8 mouse cellular contexts compared by ENCODE assay signal in the genomic region with DNA sequence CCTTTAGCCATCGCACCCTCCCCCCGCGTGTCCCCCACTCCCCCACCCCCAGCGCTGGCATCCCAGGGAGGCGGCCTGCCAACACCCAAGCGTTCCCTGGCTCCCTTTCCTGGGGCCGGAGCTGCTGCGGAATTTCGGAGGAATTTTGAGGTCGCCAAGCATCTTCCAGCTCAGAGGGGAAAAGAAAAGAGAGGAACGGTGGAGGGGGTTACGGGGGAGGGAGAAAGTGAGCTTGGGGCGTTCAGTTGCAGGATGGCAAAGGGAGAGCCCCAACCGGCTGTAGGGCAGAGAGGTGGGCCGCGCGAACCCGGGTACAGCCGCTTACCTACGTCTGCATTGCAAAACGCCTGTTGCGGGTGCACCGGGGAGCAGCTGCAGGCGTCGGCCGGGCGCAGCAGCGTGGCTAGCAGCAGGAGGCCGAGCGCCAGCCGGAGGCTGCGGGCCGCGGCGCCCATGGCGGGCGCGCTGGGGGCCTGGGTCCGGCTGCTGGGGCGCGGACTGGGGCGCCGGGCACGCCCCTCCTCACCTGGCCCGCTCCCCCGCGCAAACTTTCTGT. TPM values are rescaled to one million over a fixed set of nuclear protein-coding genes. Genes with fewer than 3 reads are reported as not detected.
A peak's percentile ranks its signal among the peaks of the same experiment; 100 is the strongest.
DNase-seq lines count a peak whose midpoint lies in the region; ATAC-seq lines count a peak whose summit lies in the region.

No protein-coding gene starts in this region.

- peak overlapping the region; percentile 84 for H3K4me2 ChIP-seq in heart, embryonic 13.5 days
- peak overlapping the region; percentile 85 for H3K4me2 ChIP-seq in limb, embryonic 12.5 days
- H3K4me2 ChIP-seq in midbrain, embryonic 13.5 days (replicated peaks): peak overlapping the region; percentile 93

- H3K9me3 ChIP-seq in heart, embryonic 13.5 days: no peaks in the 10 kb centered on the region
- no peaks in the 10 kb centered on the region for H3K9me3 ChIP-seq in limb, embryonic 12.5 days
- no peaks in the 10 kb centered on the region for H3K9me3 ChIP-seq in midbrain, embryonic 13.5 days

- no peak for ATAC-seq in heart, embryonic 13.5 days (ENCODE audit: extremely low read depth, insufficient number of reproducible peaks, low FRiP score, low TSS enrichment)
- ATAC-seq in limb, embryonic 12.5 days (ENCODE audit: insufficient number of reproducible peaks, insufficient read depth, low FRiP score, low TSS enrichment, low read depth): peak; percentile 6; the same call in 1 of the 2 replicates
- no peak; the same call in none of the 2 replicates for ATAC-seq in midbrain, embryonic 13.5 days

- H3K4me3 ChIP-seq in heart, embryonic 13.5 days: peak overlapping the region; percentile 88
- peak overlapping the region; percentile 88 for H3K4me3 ChIP-seq in limb, embryonic 12.5 days (replicated peaks)
- peak overlapping the region; percentile 81 for H3K4me3 ChIP-seq in midbrain, embryonic 13.5 days (replicated peaks)

- H3K36me3 ChIP-seq in heart, embryonic 13.5 days: peaks cover 10% of the 10 kb centered on the region
- peaks cover 17% of the 10 kb centered on the region for H3K36me3 ChIP-seq in limb, embryonic 12.5 days
- H3K36me3 ChIP-seq in midbrain, embryonic 13.5 days: no peaks in the 10 kb centered on the region

- under 1% methylated on average over 47 of the region's 47 CpGs for WGBS in heart, embryonic 13.5 days
- WGBS in limb, embryonic 12.5 days: under 1% methylated on average over 42 of the region's 47 CpGs
- WGBS in midbrain, embryonic 13.5 days: under 1% methylated on average over 36 of the region's 47 CpGs

- H3K27me3 ChIP-seq in heart, embryonic 13.5 days (replicated peaks): no peaks in the 10 kb centered on the region
- no peaks in the 10 kb centered on the region; the same call in 1 of the 2 replicates for H3K27me3 ChIP-seq in limb, embryonic 12.5 days
- no peaks in the 10 kb centered on the region for H3K27me3 ChIP-seq in midbrain, embryonic 13.5 days

- peaks cover 38% of the 10 kb centered on the region for H3K4me1 ChIP-seq in heart, embryonic 13.5 days
- peaks cover 42% of the 10 kb centered on the region for H3K4me1 ChIP-seq in limb, embryonic 12.5 days (replicated peaks)
- peaks cover 34% of the 10 kb centered on the region for H3K4me1 ChIP-seq in midbrain, embryonic 13.5 days (replicated peaks)

- DNase-seq in layer of hippocampus, postnatal 25 days (ENCODE audit: extremely low spot score in 1 of 2, low spot score in 1 of 2): peak; percentile 37 to 46
- no peak for DNase-seq in layer of hippocampus, adult 11-12 months (ENCODE audit: low spot score)
- DNase-seq in Muller cell, postnatal 12 days (ENCODE audit: inconsistent ontology term): peak; percentile 91
- DNase-seq in embryo, embryonic 10.5 days (ENCODE audit: low spot score): peak; percentile 36
- DNase-seq in adipocyte (ENCODE audit: low spot score): no peak

- H3K9ac ChIP-seq in heart, embryonic 13.5 days: peak overlapping the region; percentile 97
- H3K9ac ChIP-seq in limb, embryonic 12.5 days (replicated peaks): peak overlapping the region; percentile 98
- H3K9ac ChIP-seq in midbrain, embryonic 13.5 days (replicated peaks): peak overlapping the region; percentile 94

- peak overlapping the region; percentile 91 for H3K27ac ChIP-seq in heart, embryonic 13.5 days (replicated peaks)
- H3K27ac ChIP-seq in limb, embryonic 12.5 days: peak overlapping the region; percentile 95
- H3K27ac ChIP-seq in midbrain, embryonic 13.5 days: peak overlapping the region; percentile 87

RNA-seq across cellular contexts. Expression of a gene that starts 0.8 kb away (rescaled TPM):
- total RNA-seq in layer of hippocampus, postnatal 25 days (2021): 100 to 1,000 TPM; 183 to 222 TPM
- polyA plus RNA-seq in heart, embryonic 13.5 days (2015; fragmentation: Nextera tagmentation; extraction: Ambion mirVana): 61.0 and 63.6 TPM in 2 replicates
- 77.6 and 91.3 TPM in 2 replicates for polyA plus RNA-seq in limb, embryonic 12.5 days (2016; fragmentation: Nextera tagmentation; extraction: Ambion mirVana)
- 37.2 and 42.2 TPM in 2 replicates for polyA plus RNA-seq in midbrain, embryonic 13.5 days (2015; fragmentation: Nextera tagmentation; extraction: Ambion mirVana)

RNA-seq across cellular contexts. Expression of a gene that starts 12.4 kb away (rescaled TPM):
- total RNA-seq in layer of hippocampus, postnatal 25 days (2021): under 1 TPM; 0.57 to 0.99 TPM
- 0.15 and 0.27 TPM in 2 replicates for polyA plus RNA-seq in heart, embryonic 13.5 days (2015; fragmentation: Nextera tagmentation; extraction: Ambion mirVana)
- polyA plus RNA-seq in limb, embryonic 12.5 days (2016; fragmentation: Nextera tagmentation; extraction: Ambion mirVana): 0.59 and 0.60 TPM in 2 replicates
- polyA plus RNA-seq in midbrain, embryonic 13.5 days (2015; fragmentation: Nextera tagmentation; extraction: Ambion mirVana): 0.17 and 0.22 TPM in 2 replicates

RNA-seq across cellular contexts. Expression of a gene that starts 47.2 kb away (rescaled TPM):
- total RNA-seq in layer of hippocampus, postnatal 25 days (2021): 10 to 100 TPM; 13.5 to 14.2 TPM
- polyA plus RNA-seq in heart, embryonic 13.5 days (2015; fragmentation: Nextera tagmentation; extraction: Ambion mirVana): 7.3 and 8.8 TPM in 2 replicates
- polyA plus RNA-seq in limb, embryonic 12.5 days (2016; fragmentation: Nextera tagmentation; extraction: Ambion mirVana): 4.1 and 4.3 TPM in 2 replicates
- polyA plus RNA-seq in midbrain, embryonic 13.5 days (2015; fragmentation: Nextera tagmentation; extraction: Ambion mirVana): 1.7 and 2.3 TPM in 2 replicates

Comparison
In these comparisons a context has a peak if more than half of its experiments do, and no peak if none do; other contexts are left out.
1. DNase-seq: peak in layer of hippocampus, postnatal 25 days (2 of 2), Muller cell, postnatal 12 days (single experiment) and embryo, embryonic 10.5 days (single experiment); none in layer of hippocampus, adult 11-12 months (single experiment) and adipocyte (single experiment).
2. Peak in every context shown above with its lines, with median percentiles within 50 percentile points of each other: H3K27ac ChIP-seq, H3K4me2 ChIP-seq, H3K4me3 ChIP-seq and H3K9ac ChIP-seq.